Mouse (Mus musculus): Measurements from ENCODE around the gene Mrgpra2a. TPM values are rescaled to one million over a fixed set of nuclear protein-coding genes. Genes with fewer than 3 reads are reported as not detected.

The Mrgpra2a gene
- total and polyA plus RNA-seq, 3 experiments: not detected

DNA sequence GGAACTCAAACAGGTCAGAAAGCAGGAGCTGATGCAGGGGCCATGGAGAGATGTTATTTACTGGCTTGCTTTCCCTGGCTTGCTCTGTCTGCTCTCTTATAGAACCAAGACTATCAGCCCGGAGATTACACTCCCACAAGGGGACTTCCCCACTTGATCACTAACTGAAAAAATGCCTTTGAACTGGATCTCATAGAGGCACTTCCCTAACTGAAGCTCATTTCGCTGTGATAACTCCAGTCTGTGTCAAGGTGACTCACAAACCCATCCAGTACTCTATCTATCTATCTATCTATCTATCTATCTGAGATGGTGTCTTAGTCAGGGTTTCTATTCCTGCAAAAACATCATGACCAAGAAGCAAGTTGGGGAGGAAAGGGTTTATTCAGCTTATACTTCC lies 41.3 kb downstream of the Mrgpra2a start:
- DNase-seq: no peak
- no peaks in the 10 kb centered on the region for H3K79me2 ChIP-seq (replicated peaks; ENCODE audit: control insufficient read depth, insufficient read depth, low read length)
- no peak overlapping the region for H3K9ac ChIP-seq (ENCODE audit: low read depth, low read length)
- no peak for TF ChIP-seq POLR2A (IDR thresholded peaks at IDR 0.05; ENCODE audit: insufficient read depth, low read depth, low read length)
- TF ChIP-seq EP300 (IDR thresholded peaks at IDR 0.05; ENCODE audit: insufficient read depth, low read depth, low read length): no peak
- TF ChIP-seq CTCF (IDR thresholded peaks at IDR 0.05): no peak
- WGBS: 37% methylated on average over 2 of the region's 2 CpGs
- H3K4me1 ChIP-seq (ENCODE audit: control insufficient read depth, insufficient read depth, low read length): no peaks in the 10 kb centered on the region
- H3K4me3 ChIP-seq: no peak overlapping the region
- H3K27ac ChIP-seq: no peak overlapping the region
- H3K36me3 ChIP-seq (ENCODE audit: control insufficient read depth, insufficient read depth, low read length): no peaks in the 10 kb centered on the region
- no peaks in the 10 kb centered on the region for H3K27me3 ChIP-seq (ENCODE audit: control insufficient read depth, insufficient read depth, low read length)
- intact Hi-C loops (cut with DNase I): no loop called here

- Histone ChIP-seq H3K4me1 (ENCODE audit: control insufficient read depth, insufficient read depth, low read length) (no peaks in the 10 kb centered on the region), H3K9ac (ENCODE audit: low read depth, low read length) (no peak overlapping the region), H3K79me2 (replicated peaks; ENCODE audit: control insufficient read depth, insufficient read depth, low read length) (no peaks in the 10 kb centered on the region), H3K27ac (no peak overlapping the region), H3K36me3 (ENCODE audit: control insufficient read depth, insufficient read depth, low read length) (no peaks in the 10 kb centered on the region), H3K4me3 (no peak overlapping the region), H3K27me3 (ENCODE audit: control insufficient read depth, insufficient read depth, low read length) (no peaks in the 10 kb centered on the region)
- intact Hi-C loops (cut with DNase I): no loop called here
- TF ChIP-seq CTCF (IDR thresholded peaks at IDR 0.05): no peak
- TF ChIP-seq EP300 (IDR thresholded peaks at IDR 0.05; ENCODE audit: insufficient read depth, low read depth, low read length): no peak
- TF ChIP-seq POLR2A (IDR thresholded peaks at IDR 0.05; ENCODE audit: insufficient read depth, low read depth, low read length): no peak
- 23% methylated on average over 1 of the region's 1 CpGs for WGBS
- DNase-seq: no peak
Observed at GRCm38 (mm10) chr7:47409545-47409944, 42.4 kb downstream of the Mrgpra2a start.

GRCm38 (mm10) chr7:47401125-47401524 lies 50.8 kb downstream of the Mrgpra2a start:
- TF ChIP-seq CTCF (IDR thresholded peaks at IDR 0.05) (no peak), EP300 (IDR thresholded peaks at IDR 0.05; ENCODE audit: insufficient read depth, low read depth, low read length) (no peak), POLR2A (IDR thresholded peaks at IDR 0.05; ENCODE audit: insufficient read depth, low read depth, low read length) (no peak)
- no peaks in the 10 kb centered on the region for H3K27me3 ChIP-seq (ENCODE audit: control insufficient read depth, insufficient read depth, low read length)
- intact Hi-C loops (cut with DNase I): no loop called here
- H3K27ac ChIP-seq: no peak overlapping the region
- no peaks in the 10 kb centered on the region for H3K36me3 ChIP-seq (ENCODE audit: control insufficient read depth, insufficient read depth, low read length)
- H3K9ac ChIP-seq (ENCODE audit: low read depth, low read length): no peak overlapping the region
- no peaks in the 10 kb centered on the region for H3K79me2 ChIP-seq (replicated peaks; ENCODE audit: control insufficient read depth, insufficient read depth, low read length)
- H3K4me3 ChIP-seq: no peak overlapping the region
- no peaks in the 10 kb centered on the region for H3K4me1 ChIP-seq (ENCODE audit: control insufficient read depth, insufficient read depth, low read length)
- no peak for DNase-seq

Other genes with a start within 250 kb of the Mrgpra2a start
- gene Mrgpra6, start 247.2 kb downstream of the Mrgpra2a start, total RNA-seq (2021): not detected
- gene Mrgpra6, start 247.2 kb downstream of the Mrgpra2a start, polyA plus RNA-seq (2012; rRNA removed): 0.18 TPM in 1 of 2 replicates, not detected in the other
- not detected for gene Mrgpra9, start 199.3 kb downstream of the Mrgpra2a start, total RNA-seq (2021)
- gene Mrgpra9, start 199.3 kb downstream of the Mrgpra2a start, polyA plus RNA-seq (2012; rRNA removed): not detected in 2 replicates
- gene Mrgpra1, start 97.9 kb downstream of the Mrgpra2a start, total RNA-seq (2021): not detected
- not detected in 2 replicates for gene Mrgpra1, start 97.9 kb downstream of the Mrgpra2a start, polyA plus RNA-seq (2012; rRNA removed)
- gene Mrgpra2b, start 76.7 kb upstream of the Mrgpra2a start, total RNA-seq (2021): under 1 TPM in 1 of 2 experiments, not detected in 1; 0.26 TPM
- 0.32 TPM in 1 of 2 replicates, not detected in the other for gene Mrgpra2b, start 76.7 kb upstream of the Mrgpra2a start, polyA plus RNA-seq (2012; rRNA removed)
- gene Mrgpra3, start 149.2 kb upstream of the Mrgpra2a start, total RNA-seq (2021): not detected
- not detected in 2 replicates for gene Mrgpra3, start 149.2 kb upstream of the Mrgpra2a start, polyA plus RNA-seq (2012; rRNA removed)

Data from heart, adult 2 months (tissue).